Mouse (Mus musculus) MEL (cell line): Measurements from ENCODE around the gene Cadm4.

Source experiments
- BHLHE40 ChIP-seq: IDR thresholded peaks from 2 replicates; pipeline ENCODE4 v1.6.1; 2012; ENCODE audit warnings: low read depth, mild to moderate bottlenecking, inconsistent platforms, low read length, improper control_type of control experiment, borderline replicate concordance
- CTCF ChIP-seq, 3 experiments: IDR thresholded peaks in 2 of 3; conservative IDR thresholded peaks in 1 of 3; 2 replicates each; pipeline ENCODE4 v1.5.1; 2011 to 2012; ENCODE audit warnings: low read length in 3 of 3, low read depth in 2 of 3, mild to moderate bottlenecking in 2 of 3, improper control_type of control experiment in 1 of 3, inconsistent platforms in 1 of 3, mixed read lengths in 1 of 3, moderate library complexity in 1 of 3; ENCODE audit not compliant: control insufficient read depth in 1 of 3, insufficient read depth in 1 of 3, poor library complexity in 1 of 3, severe bottlenecking in 1 of 3
- GATA1 ChIP-seq: IDR thresholded peaks from 2 replicates; pipeline ENCODE4 v1.6.1; 2011; ENCODE audit warnings: low read depth, low read length, improper control_type of control experiment

DNA sequence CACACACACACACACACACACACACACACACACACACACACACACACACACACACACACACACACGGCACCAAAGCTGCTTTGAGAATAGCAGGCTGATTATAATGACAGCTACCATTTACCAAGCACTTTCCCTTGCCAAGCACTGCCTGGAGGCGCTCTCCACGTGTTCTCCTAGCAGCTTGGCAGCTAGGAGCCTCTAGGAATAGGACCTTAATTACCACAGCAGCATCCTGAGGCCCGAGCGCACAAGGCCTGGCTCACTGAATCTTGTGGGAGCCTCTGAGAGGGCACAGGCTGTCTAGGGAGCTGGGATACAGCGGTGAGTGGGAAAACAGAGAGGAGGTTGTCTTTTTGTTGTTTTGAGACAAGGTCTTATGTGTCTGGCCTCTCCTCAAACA lies 35.8 kb downstream of the Cadm4 start:
- no peak for TF ChIP-seq CTCF (IDR thresholded peaks at IDR 0.05 in 2 of 3, conservative IDR thresholded peaks at IDR 0.05 in 1 of 3; ENCODE audit: control insufficient read depth in 1 of 3, insufficient read depth in 1 of 3, low read depth in 2 of 3, low read length in 3 of 3, poor library complexity in 1 of 3, severe bottlenecking in 1 of 3)
- TF ChIP-seq BHLHE40, result no peak
- TF ChIP-seq GATA1, result no peak
